Mouse (Mus musculus) embryo, embryonic 11.5 days (tissue): Measurements from ENCODE around the gene Acot7.

Experiments
- DNase-seq: peaks from one replicate; pipeline ENCODE4 v3.0.0-alpha.2; 2012; ENCODE audit warnings: low read depth, low spot score

Gene Acot7

DNA sequence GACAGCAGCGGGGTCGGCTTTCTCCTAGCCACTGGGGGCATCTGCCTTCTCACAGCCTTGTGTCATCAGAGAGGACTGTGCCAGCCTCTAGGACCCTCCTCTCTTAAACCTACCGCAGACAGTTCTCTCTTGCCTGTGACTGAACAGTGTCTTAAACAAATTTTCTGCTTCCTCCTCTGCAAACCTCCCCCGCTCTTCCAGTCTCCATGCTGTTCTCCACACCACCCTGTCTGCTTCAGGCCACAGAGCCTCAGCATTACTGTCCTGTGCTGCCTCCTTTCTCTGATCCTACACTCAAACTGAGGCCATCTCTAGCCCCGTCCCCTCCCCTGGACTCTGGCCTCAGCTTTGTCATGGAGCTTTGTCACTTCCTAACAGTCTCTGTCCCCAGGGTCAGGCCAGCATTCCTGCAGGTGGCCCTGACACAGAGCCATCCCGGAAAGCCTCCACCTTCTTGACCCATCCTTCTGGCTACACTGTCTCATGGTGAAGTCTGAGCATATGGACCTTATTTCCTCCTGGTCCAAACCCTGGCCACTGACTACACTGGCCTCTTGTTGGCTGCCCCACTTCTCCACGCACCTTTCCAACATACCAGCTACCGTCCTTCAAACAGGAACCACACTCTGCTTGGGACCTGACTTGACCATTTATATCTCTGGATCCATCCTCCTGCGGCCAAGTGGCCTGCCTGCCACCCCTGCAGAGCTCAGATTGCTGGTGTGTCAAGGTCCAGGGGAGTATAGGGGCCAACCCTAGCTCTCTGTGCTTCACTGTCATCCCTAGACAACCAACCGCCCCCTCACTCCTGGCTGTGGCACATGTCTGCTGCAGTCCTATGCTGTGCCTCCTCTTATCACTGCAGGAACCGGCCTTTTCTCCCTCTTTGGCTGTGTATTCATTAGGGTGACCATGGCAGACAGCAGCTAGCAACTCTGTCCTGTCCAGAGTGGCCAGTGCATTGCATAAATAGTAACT lies 66.9 kb downstream of the Acot7 start:
- no peak for DNase-seq

DNA sequence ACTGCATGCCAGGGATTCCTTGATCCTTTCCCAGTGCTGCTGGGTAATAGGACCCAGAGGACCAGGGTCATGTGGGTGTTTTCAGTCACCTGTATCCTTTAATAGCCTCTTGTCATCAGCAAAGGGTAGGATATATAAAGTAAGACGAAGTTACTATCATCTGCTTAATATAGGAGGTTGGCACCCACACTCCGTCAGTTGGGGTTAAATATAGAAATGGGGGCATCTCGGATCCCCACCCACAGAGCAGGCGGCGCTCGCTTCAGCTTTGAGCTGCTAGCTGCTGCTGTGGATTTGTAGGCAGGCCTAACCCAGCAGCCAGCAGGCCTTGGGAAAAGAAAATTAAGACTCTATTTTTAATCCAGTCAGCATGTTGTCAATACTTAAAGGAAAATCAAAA lies 68.1 kb downstream of the Acot7 start:
- DNase-seq = no peak

DNA sequence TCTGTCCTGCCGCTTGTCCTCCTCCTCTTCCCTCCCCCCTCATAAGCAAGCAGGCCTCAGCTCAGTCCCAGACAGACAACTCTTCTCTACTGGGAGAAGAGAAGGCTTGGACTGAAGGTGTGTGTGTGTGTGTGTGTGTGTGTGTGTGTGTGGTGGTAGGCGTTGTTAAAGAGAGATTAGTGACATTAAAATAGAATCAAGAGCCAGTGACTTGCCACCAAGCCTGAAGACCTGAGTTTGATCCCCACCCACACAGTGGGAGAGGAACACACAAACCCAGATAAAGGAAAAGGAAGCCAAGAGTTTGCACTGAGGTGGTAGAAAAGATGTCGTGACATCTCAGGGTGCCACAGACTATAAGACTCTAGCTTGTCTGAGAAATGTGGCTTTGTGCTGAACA lies 69.3 kb downstream of the Acot7 start:
- DNase-seq = no peak

DNA sequence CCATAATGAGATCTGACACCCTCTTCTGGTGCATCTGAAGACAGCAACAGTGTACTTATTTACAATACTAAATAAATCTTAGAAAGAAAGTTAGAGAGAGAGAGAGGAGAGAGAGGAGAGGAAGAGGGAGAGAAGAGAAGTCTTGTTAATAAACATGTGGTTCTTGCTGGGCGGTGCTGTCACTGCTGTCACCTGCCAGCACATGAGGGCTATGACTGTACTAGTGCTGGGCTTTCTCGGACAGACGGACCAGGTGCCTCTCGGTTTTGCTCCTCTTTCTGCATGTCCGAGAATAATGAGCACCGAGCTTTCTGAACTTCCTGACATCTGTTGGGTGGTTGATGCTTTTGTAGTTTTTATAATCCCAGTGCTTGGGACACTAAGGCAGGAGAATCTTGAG lies 72.7 kb downstream of the Acot7 start:
- no peak for DNase-seq

DNA sequence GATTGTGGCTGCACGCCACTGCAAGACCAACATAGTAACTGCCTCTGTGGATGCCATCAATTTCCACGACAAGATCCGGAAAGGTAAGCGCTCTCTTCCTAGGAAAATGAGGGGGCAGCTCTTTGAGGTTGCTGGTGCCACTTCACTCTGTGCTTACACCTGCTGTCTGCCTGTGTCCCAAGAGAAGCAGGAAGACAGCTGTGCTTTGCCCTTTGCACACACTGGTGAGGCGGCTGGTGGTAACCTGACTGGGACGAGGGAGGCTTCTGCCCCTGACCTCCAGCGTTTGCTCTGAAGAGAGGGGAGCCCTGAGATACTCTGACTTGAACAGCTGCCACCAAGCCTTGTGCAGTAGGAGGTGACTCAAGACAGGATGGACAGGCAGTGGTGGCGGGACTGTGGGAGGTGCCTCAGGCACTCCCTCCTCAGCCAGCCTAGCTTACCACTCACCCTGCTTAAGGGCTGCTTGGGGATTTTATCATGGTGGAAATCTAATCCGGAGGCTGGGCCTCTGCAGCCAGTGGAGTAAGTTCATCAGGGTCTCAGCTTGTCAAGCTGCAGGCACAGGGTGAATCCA lies 75.3 kb downstream of the Acot7 start:
- no peak for DNase-seq

DNA sequence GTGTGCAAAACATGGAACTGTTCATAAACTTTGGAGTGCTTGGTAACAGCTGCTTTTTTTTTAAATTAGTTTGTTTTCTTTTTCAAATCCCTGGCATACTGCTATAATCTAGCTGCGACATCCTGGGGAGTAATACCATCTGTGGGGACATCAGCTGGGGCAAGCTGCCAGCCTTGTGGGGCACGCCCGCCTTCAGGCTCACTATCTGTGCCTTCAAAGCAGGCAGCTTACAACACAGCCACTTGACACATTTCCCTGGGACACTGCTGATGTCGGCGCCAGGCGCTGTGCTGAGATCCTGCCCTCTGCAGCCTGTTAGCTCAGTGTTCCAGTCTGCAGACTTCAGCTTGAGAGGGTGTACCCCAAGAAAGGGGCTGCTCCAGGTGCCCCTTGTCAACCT lies 79.1 kb downstream of the Acot7 start:
- no peak for DNase-seq

DNA sequence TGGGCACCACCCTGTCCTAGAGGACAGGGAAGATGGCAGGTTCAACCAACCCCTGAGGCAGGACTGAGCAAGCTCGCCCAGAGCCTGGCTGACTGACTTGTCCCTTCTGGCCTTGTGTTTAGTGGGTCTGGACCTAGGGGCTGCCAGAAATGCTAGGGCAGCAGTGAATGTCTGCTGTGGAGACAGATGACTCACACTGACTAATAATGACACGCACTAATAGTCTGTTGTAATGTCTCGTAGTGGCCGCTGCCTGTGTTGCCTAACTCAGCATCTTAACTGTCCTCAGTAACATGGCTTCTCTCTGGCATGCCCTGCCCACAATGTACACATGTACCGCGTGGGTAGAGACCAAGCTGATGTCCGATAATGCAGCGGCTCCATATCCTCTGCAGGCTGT lies 82.5 kb downstream of the Acot7 start:
- no peak for DNase-seq

DNA sequence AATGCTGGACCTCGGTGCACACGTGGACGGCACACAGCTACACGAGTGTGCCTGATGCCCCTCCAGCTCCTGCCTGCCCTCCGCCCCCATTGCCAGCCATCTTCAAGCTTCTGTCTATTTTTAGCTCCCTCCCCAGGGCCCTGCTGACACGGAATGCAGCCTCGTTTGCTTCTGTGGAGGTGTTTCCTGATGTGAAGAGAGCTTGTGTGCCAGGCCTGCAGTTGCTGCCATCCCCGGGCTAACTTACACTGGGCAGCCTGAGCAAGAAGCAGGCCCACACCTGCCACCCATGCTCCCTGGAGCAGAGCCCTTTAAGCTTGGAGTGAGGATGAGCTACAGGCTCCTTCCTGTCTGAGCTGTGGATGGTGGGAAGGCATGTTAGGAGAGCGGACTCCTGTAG lies 84.3 kb downstream of the Acot7 start:
- DNase-seq = no peak

DNA sequence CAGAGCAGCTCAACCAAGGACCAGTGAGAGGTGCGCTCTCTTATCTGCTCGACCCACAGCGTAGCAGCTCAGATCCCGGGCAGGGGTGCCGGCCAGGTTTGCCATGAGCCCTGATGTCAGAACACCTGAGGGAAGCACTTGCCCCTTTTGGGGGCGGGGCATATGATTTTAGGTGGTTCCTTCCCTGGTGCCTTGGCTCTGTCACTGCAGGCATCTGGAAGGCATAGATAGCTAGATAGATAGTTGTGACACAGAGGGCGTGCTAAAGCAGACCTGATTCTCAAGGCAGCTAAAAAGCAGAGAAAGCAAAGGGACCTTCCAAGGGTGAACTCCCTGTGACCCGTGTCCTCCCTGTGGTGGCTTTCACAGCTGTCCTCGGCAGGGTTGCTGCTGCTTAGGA lies 85.2 kb downstream of the Acot7 start:
- no peak for DNase-seq

DNA sequence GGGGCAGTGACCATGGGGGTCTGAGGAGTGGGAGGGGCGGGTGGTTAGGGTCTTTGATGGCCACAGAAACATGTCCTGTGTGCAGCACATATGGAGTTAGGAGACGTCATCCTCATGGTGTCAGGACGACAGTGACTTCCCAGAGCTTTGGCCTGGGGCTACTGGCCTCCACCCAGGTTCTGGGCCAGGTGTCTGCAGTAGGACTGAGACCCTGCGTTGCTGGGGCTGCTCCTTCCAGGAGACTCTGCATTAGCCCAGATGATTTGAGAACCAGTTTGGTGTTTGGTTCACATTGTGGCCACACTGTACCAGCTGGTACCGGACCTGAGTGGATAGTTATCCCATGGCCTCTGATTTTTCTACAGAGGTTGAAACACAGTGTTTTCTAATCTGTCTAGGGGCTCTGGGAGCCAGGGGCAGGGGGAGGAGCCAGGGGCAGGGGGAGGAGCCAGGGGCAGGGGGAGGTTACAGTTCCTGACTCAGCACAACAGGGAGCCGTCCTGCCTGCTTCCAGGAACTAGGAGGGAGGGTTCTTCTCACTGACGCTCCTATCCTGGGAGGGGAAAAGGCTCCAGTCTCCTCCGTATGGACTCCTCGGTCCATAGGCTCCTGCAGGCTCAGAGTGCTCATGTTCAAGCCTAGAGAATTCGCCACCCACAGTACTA lies 85.7 kb downstream of the Acot7 start:
- no peak for DNase-seq

DNA sequence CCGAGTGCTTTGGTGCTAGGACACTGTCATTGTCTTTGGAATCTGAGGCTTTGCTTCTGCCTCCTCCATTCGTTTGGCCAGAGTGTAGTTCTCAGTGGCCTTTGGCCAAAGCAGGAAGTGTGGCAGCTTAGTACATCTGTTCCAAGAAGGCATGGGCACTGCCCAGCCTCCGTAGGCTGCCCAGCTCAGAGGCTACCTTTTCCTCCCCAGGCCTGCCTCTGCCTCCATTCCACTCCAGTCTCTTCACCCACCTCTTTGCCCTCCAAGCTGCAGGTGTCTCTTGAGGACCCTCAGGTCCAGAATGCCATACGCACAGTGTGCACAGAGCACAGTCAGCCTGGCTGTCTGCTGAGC lies 86.2 kb downstream of the Acot7 start:
- no peak for DNase-seq

DNA sequence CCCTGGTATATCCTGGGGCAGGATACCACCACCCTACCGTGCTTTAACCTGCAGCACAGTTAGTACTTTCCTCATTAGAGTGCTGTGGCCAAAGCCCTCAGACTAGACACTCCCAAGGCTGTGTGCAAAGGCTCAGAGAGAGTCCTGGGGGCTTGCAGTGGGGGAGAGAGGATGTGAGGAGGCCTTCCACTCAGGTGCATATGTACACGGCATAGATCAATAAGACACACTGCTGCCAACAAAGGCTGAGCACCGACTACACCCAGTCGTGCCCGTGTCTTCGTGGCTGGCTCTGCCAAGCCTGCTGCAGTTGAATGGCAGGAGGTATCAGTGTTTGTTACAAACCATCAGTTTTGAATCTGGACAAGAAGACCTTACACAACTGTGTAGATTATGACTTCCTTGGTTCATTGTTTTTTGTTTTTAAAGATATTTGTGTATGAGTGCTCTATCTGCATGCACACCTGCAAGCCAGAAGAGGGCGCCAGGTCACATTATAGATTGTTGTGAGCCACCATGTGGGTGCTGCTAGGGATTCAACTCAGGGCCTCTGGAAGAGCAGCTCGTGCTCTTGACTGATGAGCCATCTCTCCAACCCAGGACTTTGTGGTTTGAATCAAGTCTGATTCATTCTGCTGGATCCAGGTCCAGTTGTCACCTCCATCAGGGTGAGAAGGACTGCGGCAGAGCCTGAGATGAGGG lies 87.1 kb downstream of the Acot7 start:
- DNase-seq = no peak

DNA sequence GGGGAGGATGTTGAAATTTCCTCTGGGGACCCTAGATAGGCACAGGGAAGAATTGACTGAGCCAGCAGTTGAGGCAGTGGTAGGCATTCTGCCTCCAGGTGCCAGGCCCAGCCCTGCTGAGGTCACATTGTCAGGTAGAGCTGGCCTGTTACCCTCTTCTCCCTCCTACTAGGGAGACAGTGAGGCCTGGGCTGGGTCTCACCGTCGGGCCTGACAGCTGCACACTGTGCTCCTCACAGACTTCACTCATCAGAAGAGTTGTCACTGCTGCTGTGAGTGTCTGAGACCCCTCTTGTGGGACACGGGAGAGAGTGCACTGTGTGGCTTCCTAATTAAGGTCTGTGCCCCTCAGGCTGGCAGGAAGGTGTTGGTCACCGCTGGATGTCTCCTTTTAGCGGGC lies 87.9 kb downstream of the Acot7 start:
- no peak for DNase-seq

DNA sequence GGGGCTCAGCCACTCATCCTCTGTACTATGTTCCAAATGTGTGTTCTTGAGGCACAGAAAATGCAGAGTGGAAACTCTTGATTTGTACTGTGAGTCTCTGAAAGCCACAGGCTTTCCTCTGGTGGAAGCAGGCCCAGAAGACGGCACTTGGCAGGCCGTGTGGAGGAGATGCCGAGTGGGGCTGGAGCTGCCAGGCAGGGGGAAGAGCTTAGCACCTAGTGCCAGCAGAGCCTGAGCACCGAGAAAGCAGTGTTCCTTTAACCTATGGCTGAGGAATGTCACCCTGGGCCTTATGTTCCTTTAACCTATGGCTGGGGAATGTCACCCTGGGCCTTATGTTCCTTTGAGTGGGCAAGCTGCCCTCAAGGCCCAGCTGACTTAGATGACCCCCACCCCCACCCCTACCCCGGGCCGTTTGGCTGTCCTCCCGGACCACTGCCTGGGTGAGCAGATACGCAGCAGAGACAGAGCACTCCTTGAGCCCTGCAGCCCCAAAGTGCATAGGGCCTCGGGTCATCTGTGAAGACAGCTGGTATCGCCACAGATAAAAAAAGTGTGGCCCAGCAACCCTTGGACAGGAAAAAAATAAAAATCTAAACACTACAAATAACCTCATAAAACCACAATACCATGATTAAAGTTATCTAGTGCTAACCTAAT lies 88.4 kb downstream of the Acot7 start:
- DNase-seq = no peak

DNA sequence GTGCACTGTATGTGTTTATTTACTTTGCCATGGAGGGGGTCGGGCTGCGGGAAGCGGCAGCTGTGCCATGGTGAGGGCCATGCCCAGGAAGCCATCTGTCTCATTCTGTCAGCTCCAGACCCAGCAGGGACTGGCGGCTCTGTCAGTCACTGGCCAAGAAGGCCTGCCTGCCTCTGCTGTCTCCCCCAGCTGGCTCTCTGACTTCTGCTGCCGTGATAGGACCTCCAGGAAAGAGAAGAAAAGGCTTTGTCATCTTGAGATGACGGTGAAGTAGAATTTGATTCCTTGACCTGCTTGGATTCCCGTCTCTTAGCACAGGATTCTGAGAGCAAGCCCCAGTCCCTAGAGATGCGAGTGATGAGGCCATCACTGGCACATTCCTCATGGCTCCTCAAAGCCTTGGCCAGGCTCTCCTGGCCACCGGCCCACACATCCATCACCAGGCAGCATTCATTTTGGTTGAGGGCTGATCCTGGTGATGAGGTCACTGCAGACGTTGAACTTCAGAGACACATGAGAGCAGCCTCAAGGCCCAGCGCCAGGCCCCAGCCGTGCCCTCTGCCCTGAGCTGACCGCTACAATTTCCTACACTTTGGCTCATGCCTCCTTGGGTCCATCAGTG lies 89.9 kb downstream of the Acot7 start:
- DNase-seq = no peak

DNA sequence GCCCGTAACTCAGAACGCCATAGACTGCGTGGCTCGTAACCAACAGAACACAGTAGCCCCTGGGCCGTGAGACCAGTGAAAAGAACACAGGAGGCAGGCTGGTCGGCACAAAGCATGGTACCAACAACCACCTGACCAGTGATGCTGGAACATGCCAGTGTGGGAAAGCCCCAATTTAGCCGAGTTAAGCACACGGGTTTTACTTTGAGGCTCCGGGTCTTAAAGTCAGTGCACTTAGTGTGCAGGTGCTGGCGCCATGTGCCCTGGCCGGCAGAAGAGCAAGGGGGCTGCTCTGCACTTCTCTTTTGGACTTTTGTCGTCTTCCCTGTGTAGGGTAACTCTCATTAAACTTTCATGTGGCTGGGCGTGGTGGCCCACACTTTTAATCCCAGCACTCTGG lies 92.0 kb downstream of the Acot7 start:
- DNase-seq = no peak

DNA sequence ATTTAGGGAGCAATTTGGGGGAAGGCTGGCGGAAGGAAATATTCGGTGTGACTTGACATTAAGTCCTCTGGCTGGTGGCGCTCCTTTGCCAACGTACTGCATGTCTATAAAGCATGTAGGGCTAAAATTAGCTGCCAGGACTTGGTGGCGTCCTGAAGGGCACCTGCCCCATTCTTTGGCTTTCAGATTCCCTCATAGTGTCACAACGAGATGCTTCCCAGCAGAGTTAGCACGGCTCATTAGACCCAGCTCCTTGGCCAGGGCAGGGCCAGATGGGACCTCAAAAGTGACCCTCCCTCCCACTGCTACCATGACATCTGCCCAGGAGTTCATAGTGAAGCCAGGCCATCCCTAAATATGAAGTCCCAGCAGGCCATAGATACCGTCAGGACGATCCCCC lies 92.7 kb downstream of the Acot7 start:
- no peak for DNase-seq

DNA sequence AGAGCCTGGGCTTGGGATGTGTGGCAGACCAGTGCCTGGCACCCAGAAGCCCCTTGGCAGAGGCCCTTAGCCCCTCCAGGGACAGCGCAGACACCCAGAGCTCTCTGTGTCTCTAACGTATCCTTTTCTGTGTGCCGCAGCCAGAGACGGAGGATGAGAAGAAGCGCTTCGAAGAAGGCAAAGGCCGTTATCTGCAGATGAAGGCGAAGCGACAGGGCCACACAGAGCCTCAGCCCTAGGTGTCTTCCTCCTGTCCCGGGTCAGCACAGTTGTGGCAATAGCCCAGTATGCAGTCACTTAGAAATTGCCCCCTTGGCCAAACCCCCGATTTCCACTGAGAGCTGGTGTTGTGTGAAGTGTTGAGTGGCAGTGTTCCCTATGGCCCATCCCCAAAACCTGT lies 93.4 kb downstream of the Acot7 start:
- DNase-seq = no peak

DNA sequence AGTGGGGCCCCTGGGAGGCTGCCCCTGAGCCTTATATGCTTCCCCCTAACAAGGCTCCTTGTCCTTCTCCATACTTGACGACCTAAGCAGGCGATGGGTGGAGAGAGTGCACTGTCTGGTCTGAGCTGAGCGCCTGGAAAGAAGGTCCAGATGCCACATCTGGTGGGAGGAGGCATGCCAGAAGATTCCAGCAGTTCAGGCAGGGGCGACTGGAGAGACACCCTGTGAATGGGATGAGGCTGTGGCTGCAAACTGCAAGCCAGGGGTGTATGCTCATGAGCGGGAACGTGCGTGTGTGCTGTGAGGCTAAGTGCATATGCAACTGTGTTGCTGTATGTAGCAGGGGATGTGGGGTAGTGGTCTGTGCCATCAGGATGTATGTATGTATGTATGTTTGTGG lies 94.1 kb downstream of the Acot7 start:
- no peak for DNase-seq

DNA sequence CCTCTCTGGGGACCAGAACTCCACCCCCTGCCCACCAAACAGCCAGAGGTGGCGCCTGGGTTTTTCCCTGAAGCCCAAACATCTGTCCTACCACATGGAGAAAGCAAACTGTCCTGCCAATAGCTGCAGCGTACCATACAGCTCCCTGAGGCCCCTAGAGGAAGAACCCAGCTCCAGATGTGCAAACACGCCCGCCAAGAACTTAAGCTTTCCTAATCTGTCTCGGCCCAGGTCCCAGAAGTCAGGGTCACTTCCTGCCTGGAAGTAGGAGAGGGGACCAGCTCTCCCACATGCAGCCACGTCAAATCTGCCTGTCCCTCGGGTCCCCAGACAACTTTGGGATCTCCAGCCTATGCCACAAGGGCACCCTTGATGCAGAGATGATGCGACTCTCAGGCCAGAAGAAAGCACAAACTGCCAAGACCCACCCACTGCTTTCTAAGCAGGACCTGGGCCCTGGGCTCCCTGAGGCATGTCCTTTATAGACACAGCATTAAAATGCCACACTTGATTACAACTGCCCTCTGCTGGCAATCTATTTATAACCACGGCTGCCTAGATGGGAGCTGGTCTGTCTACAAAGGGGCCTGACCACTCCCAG lies 94.6 kb downstream of the Acot7 start:
- no peak for DNase-seq

DNA sequence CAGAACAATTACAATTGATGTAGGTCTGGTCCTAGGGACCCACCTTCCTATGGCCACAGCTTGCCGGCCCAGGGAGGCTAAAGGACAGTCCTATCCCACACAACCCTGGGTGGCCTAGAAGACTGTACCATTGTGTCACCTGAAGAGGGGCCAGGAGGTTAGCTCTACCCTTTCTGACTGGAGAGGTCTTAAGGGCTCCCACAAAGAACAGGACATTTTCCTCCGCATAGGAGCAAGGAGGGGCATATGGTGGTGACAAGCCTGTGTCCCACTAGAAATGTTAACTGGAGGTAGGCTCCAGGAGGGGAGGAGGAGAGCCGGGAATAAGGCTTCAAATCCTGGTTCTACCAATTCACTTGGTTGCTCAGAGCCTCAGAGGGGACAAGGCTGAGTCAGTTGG lies 95.3 kb downstream of the Acot7 start:
- DNase-seq = no peak
